Mouse (Mus musculus) ovary, adult 10 weeks (tissue): ENCODE results near the gene Acer3. TPM values are rescaled to one million over a fixed set of nuclear protein-coding genes. Genes with fewer than 3 reads are reported as not detected.

Source experiments
- polyA plus RNA-seq: library from polyadenylated mRNA; stranded (reverse); fragments of 350-450 nt; fragmentation: Illumina TruSeq; extraction: RNeasy Lipid Tissue Mini Kit (QIAGEN cat#74804); gene quantifications from one replicate; pipeline ENCODE4 v1.2.3, GENCODE M21; 2014

The Acer3 gene
- polyA plus RNA-seq: 77.7 TPM

DNA sequence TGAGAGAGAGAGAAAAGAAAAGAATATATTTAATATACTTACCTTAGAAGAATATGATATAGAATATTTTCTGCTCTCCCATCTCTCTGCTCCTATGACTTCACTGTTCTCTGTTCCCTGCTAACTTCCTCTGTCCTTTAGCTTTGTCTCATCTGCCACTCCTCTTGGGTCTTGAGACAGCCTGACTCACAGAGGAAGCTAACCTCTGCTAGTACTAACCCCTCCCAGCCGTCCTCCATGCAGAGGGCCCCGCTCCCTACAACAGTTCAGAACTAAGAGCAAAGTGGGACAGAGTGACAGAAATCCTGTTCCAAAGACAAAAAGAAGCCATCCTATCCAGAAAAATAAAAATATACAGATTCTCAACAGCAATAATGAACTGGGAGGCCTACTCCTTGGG lies at the start of gene Acer3:
Gene Acer3, minus strand, starts transcription at position 126 of the 400 bp plus-strand sequence.

DNA sequence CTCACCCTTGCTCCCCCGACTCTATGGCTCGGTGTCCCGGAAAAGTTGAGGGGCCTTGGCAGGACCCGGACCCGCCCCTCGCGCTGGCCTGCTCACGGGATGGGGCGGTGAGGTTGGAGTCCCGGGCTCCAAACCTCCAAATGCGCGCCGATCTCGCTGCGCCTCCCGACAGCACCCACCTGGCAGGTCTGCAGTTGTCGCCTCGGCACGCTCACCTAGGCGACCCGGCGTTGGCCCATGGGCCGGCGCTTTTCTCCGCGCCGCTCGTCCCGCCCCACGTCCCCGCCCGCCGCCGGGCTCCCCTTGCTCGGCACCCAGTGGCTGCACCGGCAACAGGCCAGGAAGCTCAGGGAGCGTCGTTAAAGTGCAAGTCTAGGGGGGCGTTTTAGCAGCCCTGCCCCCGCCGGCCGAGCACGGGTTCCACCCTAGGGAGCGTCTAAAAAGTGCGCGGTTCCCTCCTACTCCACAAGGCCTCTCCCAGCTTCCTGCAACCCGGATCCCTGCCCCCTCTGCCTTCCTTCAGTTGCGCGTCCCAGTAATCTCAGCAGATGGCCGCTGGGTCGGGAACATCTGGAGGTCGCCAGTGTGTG lies 40.1 kb upstream of the Acer3 start, which contains the start of gene Tsku:
Gene Tsku, minus strand, starts transcription at position 266 of the 590 bp plus-strand sequence.

DNA sequence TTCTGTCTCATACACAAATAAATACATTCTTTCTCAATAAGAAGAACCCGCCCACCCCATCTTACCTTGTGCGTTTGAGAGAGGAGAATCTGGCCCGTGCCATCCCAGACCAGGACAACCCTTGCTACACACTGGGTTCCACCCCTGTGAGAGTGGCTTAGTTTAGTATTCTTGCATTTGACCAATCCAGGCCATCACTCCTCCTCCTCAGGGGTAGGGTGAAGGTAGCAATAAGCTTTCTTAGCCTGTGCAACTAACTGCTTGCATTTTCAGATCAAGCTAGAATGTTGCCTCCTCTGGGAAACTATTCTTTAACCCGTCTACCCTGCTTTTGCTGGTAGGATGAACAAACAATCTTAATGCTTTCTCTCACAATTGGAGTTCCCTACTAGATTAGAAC lies 121.6 kb downstream of the Acer3 start, which contains the start of gene B3gnt6:
Gene B3gnt6, minus strand, starts transcription at position 101 of the 400 bp plus-strand sequence.

DNA sequence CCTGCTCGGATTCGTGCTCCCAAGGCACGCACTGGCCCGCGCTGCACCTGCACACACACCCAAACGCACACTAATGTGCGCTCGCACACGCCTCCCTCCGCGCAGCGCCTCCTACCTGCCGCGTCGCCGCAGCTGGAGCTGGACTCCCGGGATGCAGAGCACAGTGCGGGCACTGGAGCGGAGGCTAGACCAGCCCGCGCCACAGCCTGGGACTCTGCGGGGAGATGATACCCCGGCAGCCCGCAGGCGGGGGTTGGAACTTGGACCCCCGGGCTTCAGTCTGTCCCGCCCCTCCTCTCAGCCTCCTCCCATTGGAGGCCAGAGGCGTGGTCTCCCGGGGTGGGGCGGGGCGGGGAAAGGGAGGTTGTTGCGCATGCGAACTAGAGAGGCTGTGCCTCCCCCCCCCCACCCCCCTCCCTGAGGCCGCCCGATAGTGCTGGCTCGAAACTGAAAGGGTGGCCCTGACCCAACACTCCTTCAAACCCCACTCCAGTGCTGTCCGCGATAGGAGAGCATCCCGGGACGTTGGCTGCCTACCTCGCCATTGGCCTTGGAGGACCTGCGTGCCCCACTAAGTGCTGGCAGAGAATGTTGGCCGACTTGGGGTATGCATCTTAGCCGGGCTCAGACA lies 143.0 kb downstream of the Acer3 start, which contains the start of gene Capn5:
Gene Capn5, minus strand, starts transcription at position 346 of the 631 bp plus-strand sequence.

Other genes with a start within 250 kb of the Acer3 start
- gene Myo7a, start 201.7 kb downstream of the Acer3 start, polyA plus RNA-seq: 2.5 TPM
- gene Omp, start 175.7 kb downstream of the Acer3 start, polyA plus RNA-seq: 0.20 TPM
- 3.9 TPM for gene Capn5, start 142.9 kb downstream of the Acer3 start, polyA plus RNA-seq
- not detected for gene B3gnt6, start 121.7 kb downstream of the Acer3 start, polyA plus RNA-seq
- gene Tsku, start 40.1 kb upstream of the Acer3 start, polyA plus RNA-seq: 0.74 TPM
- gene Gucy2d, start 119.2 kb upstream of the Acer3 start, polyA plus RNA-seq: not detected
- 1.6 TPM for gene Lrrc32, start 168.1 kb upstream of the Acer3 start, polyA plus RNA-seq